Mouse (Mus musculus): ENCODE data around the gene Lrp1.

GRCm38 (mm10) chr10:127577156-127577555, 43.8 kb downstream of the Lrp1 start:
- TF ChIP-seq USF2 (conservative IDR thresholded peaks at IDR 0.05; ENCODE audit: low read depth, low read length), result no peak
- no peak for TF ChIP-seq CHD2 (IDR thresholded peaks at IDR 0.05; ENCODE audit: low read length)
- TF ChIP-seq ELF1 (IDR thresholded peaks at IDR 0.05; ENCODE audit: low read depth, low read length), result no peak
- no peak for TF ChIP-seq POLR2A (IDR thresholded peaks at IDR 0.05; ENCODE audit: low read depth, low read length)
- TF ChIP-seq ZNF384 (IDR thresholded peaks at IDR 0.05; ENCODE audit: low read depth, low read length), result no peak
- no peak for TF ChIP-seq ZKSCAN1 (IDR thresholded peaks at IDR 0.05; ENCODE audit: borderline replicate concordance, low read depth, low read length)
- no peak for TF ChIP-seq CTCF (conservative IDR thresholded peaks at IDR 0.05 in 1 of 2, IDR thresholded peaks at IDR 0.05 in 1 of 2; ENCODE audit: low read depth in 2 of 2, low read length in 2 of 2)
- TF ChIP-seq USF1 (IDR thresholded peaks at IDR 0.05; ENCODE audit: low read depth, low read length), result no peak
- no peak for TF ChIP-seq MXI1 (IDR thresholded peaks at IDR 0.05; ENCODE audit: low read depth, low read length)
- no peak for TF ChIP-seq ZMIZ1 (IDR thresholded peaks at IDR 0.05; ENCODE audit: low read depth, low read length)
- TF ChIP-seq JUND (conservative IDR thresholded peaks at IDR 0.05; ENCODE audit: low read depth, low read length), result no peak
